Mouse (Mus musculus): ENCODE measurements around the gene Trim44.

GRCm38 (mm10) chr2:102302532-102302931, 105.1 kb downstream of the Trim44 start:
- TF ChIP-seq EP300 (IDR thresholded peaks at IDR 0.05; ENCODE audit: low read depth in 1 of 2, low read length in 2 of 2), result no peak
- TF ChIP-seq CTCF (IDR thresholded peaks at IDR 0.05 in 2 of 3, conservative IDR thresholded peaks at IDR 0.05 in 1 of 3; ENCODE audit: control insufficient read depth in 1 of 3, insufficient read depth in 1 of 3, low read depth in 2 of 3, low read length in 3 of 3, poor library complexity in 1 of 3, severe bottlenecking in 1 of 3), result no peak
- no peak for TF ChIP-seq MAX (IDR thresholded peaks at IDR 0.05; ENCODE audit: low read length)
- TF ChIP-seq ZNF384 (IDR thresholded peaks at IDR 0.05; ENCODE audit: low read depth, low read length), result no peak
